Mouse (Mus musculus) T-helper 1 cell (primary cell): Measurements from ENCODE around the gene Nr1d2.
"Not testable (repeated sequence)": the region's sequence is repeated elsewhere in the genome, so short reads cannot be mapped to it uniquely, and the experiment has no call there.

ENCODE experiments used
- in situ Hi-C: fragments of 300-600 bp; cut with MboI, MseI; formaldehyde crosslinking; loops from one replicate; pipeline ENCODE4 v1.15.1; 2025; ENCODE audit warnings: high pct_unique_total_duplicates

Gene Nr1d2

DNA sequence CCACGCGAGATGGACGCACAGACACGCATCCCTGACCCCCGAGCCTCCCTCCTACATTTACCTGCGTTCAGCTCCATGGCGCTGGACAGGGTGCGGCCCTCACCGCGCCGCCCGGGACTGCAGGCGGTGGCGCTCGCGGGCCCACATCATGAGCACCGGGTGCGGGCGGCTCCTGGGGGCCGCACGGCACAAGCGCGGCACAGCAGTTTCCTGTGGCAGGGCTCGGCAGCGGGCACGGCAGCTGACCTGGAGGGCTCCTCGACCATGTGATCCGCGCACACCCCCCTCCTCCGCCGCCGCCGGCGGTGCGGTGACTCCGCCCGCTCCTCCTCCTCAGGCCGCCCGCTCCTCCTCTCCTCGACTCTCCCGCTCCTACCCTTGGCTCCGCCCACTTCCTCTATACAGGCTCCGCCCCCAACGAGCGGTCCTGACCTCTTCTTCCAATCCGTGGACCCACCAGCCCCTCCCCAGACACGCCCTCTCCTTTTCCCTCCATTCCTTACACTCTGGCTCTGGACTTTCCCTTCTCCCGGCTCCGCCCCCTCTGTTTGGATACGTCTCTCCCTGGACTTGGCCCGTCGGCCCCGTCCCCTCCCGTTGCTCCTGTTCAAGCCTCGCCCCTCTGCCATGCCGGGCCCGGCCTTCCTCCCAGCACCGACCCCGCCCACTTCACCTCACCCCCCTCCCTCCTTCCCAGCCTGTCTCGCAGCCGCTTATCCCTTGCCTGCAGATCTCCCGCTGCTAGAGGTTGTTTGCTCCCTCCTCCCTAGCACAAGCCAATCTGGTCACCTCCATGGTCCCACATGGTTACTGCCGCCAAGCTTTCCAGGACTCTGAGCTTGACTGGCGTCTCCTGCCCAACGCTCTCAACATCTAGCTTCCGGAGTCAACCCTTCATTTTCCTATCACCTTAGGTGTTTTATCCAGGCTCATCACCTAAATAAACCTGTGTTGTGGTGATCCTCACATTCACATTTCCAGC is at the start of gene Nr1d2:
TSS of gene Nr1d2 (minus strand) at position 378 of the 982 bp plus-strand sequence.
- in situ Hi-C loops, result no loop called here

GRCm38 (mm10) chr14:18287391-18287790 is 48.5 kb upstream of the Nr1d2 start:
- in situ Hi-C loops, result no loop called here

GRCm38 (mm10) chr14:18286441-18286840 is 47.5 kb upstream of the Nr1d2 start:
- in situ Hi-C loops, result no loop called here

- in situ Hi-C loops, result no loop called here
Measured at GRCm38 (mm10) chr14:18285476-18285875, 46.5 kb upstream of the Nr1d2 start.

GRCm38 (mm10) chr14:18284581-18284980 is 45.7 kb upstream of the Nr1d2 start:
- in situ Hi-C loops, result no loop called here

DNA sequence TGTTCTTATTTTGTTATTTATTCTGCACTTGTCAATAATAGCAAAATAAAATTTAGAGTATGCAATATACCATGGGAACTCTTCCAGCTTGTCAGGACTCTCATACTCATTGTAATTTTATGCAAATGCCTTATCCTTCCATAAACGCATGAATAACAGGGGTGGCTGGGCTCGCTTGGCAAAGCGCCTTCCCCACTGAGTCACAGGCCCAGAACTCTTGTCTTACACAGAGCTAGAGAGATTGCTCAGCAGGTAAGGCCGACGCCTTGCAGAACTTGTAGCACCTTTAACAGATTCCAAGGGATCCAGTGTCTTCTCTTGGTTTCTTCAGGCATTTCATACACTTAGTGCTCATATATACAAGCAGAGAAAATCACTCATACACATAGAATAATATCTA is 41.4 kb upstream of the Nr1d2 start:
- in situ Hi-C loops, result no loop called here

- in situ Hi-C loops, result loop anchor here (5.0 kb wide), 1 partner anchor 53 kb away; no protein-coding TSS in a partner anchor
Measured at GRCm38 (mm10) chr14:18274526-18274925, 35.6 kb upstream of the Nr1d2 start.

GRCm38 (mm10) chr14:18271666-18272065 is 32.7 kb upstream of the Nr1d2 start:
- in situ Hi-C loops, result loop anchor here (5.0 kb wide), 1 partner anchor 56 kb away; no protein-coding TSS in a partner anchor

- in situ Hi-C loops, result loop anchor here (5.0 kb wide), 1 partner anchor 57 kb away; no protein-coding TSS in a partner anchor
Measured at GRCm38 (mm10) chr14:18270529-18271441, 31.9 kb upstream of the Nr1d2 start, which contains the start of the genes Nkiras1 and Rpl15. Gene Nkiras1 (plus strand): TSS chr14:18271136. Gene Rpl15 (minus strand): TSS chr14:18271391.

DNA sequence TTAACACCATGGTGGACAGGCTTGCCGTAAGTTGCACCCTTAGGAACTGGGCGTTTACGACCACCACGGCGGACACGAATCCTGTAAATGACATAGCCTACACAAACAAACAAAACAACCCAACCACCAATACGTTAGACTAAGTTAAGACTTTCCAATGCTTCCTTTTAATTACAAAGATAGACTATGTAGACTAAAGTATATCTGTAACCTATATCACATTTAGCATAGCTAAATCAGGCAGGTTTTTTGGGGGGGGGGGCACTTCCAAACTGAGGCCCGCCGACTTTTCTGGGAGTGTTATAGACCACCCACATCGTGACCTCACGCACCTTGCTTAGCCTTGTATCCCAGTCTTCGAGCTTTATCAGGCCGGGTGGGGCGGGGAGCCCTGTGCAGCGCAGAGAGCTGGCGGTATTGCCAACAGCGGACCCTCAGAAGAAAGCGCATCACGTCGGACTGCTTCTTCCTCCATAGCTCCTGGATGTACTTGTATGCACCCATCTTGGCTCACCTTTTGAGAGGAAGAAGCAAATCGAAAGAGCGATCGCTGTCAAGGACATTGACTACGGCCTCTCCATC is 31.1 kb upstream of the Nr1d2 start:
- in situ Hi-C loops, result loop anchor here (5.0 to 10.0 kb wide), 2 partner anchors 57 to 1885 kb away; no protein-coding TSS in a partner anchor

DNA sequence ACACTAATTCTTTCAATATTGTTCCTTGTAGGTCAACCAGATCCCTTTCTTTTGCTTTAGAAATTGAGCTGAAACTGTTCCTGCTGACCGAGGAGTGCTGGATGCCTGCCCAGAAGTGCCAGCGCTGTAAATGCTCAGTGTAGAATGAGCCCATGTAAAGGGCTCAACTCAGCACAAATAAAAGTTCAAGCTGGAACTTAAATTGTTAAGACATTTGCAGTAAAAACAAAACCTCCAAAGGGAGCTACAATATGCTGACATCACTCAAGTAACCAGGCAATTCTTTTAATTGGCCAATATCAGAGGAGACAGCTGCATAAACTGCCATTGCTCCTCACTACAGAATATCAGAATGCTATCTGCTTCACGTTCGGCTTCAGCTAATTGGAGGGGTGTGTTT is 24.5 kb upstream of the Nr1d2 start:
- in situ Hi-C loops, result loop anchor here (10.0 kb wide), 1 partner anchor 1879 kb away; no protein-coding TSS in a partner anchor

- in situ Hi-C loops, result loop anchor here (10.0 kb wide), 1 partner anchor 1876 kb away; no protein-coding TSS in a partner anchor
Measured at GRCm38 (mm10) chr14:18261203-18261602, 22.3 kb upstream of the Nr1d2 start.

- in situ Hi-C loops, result no loop called here
Measured at GRCm38 (mm10) chr14:18242638-18243130, 3.8 kb upstream of the Nr1d2 start.

DNA sequence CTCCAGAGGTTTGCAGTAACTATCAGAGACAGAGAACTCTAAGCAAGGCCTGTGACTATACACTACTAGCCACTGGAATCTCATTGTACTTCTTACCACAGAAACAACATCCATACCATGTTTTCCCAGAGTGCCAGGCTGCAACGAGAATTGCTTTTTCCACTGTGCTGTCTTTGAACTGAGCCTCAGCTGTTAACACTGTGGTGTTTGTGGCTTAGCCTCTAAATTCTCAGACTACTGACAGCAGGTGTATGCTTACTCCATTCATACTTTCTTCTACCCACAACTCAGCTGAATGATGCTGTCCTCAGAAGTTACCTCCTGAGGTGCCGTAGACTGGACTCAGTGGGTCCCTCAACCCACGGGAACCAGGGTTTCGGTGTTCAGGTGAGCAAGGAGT is 2.9 kb upstream of the Nr1d2 start:
- in situ Hi-C loops, result no loop called here

- in situ Hi-C loops, result no loop called here
Measured at GRCm38 (mm10) chr14:18240132-18240531, 1.2 kb upstream of the Nr1d2 start.

DNA sequence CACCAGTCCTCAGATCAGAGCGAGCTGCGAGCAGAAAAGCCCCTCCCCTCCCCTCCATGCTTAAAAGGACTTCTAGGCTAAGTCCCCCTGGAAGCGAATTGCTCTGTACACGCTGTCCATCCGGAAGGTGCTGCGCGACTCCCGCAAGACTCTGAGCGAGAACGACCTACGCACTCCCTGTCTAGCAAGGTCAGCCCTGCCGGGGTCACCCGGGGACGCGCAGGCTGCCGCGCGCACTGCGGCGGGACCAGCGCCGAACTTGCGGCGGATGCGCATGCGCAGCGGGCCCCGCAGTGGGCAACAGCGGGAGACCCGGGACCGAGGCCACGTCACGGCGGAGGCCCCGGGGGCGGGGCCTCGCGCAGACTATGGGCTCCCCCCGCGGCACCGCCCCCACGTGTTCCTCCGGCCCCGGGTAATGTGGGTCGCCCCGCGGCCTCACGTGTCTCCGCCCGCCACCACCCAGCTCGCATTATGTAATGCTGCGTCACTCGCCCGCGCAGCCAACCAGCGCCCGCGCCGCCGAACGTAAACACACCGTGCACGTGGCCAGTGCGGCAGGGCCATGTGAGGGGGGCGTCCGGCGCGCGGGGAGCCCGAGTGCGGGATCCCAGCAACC is 687 bp downstream of the Nr1d2 start:
- in situ Hi-C loops, result no loop called here

- in situ Hi-C loops, result no loop called here
Measured at GRCm38 (mm10) chr14:18237381-18237780, 1.5 kb downstream of the Nr1d2 start.

DNA sequence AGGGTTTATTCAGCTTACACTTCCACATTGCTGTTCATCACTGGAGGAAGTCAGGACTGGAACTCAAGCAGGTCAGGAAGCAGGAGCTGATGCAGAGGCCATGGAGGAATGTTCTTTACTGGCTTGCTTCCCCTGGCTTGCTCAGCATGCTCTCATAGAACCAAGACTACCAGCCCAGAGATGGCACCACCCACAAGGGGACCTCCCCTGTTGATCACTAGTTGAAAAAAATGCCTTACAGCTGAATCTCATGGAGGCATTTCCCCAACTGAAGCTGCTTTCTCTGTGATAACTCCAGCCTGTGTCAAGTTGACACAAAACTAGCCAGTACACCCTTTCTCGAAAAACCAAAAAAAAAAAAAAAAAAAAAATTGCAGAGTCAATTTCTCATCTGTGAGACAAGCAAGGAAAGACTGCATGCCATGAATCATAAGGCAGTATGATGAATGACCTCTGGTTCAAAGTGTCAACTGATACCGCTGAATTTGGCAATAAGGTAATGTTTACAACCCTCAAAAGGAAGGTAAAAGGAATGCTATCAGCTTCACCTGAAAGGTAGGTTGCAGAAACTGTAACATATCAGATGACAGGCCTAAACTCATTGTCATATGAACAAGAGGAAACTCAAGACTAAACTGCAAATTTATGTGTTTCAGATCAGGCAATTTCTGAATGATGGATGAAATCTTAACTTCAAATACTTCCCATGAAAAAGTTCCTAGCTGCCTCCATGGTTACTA is 2.3 kb downstream of the Nr1d2 start:
- in situ Hi-C loops, result not testable (repeated sequence)

- in situ Hi-C loops, result no loop called here
Measured at GRCm38 (mm10) chr14:18233981-18234960, 4.7 kb downstream of the Nr1d2 start.
